Mouse (Mus musculus): ENCODE measurements at regions not wholly inside any gene's neighbourhood (a gene's known extent, or its start where the extent isn't known, plus 50 kb on each side); places are given as distances from the start of the nearest gene placed in this dataset.

DNA sequence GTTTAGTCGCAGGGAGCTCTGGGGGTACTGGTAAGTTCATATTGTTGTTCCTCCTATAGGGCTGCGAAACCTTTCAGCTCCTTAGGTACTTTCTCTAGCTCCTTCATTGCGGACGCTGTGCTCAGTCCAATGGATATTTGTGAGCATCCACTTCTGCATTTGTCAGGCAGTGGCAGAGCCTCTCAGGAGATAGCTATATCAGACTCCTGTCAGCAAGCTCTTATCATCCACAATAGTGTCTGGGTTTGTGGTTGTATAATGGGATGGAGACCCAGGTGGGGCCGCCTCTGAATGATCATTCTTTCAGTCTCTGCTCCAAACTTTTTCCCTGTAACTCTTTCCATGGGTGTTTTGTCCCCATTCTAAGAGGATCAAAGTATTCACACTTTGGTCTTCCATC, 1298.5 kb downstream of the Slitrk1 start:
- Histone ChIP-seq H3K9me3 (replicated peaks; ENCODE audit: insufficient read depth, low read length) (no peaks in the 10 kb centered on the region), H3K36me3 (ENCODE audit: control insufficient read depth in 1 of 2, insufficient read depth in 2 of 2, low read length in 2 of 2) (peaks cover 0 to 7% of the 10 kb centered on the region in 2 experiments; a peak in 2 of 4 replicates), H3K27me3 (ENCODE audit: control insufficient read depth in 1 of 2, insufficient read depth in 2 of 2, low read length in 2 of 2) (no peaks in the 10 kb centered on the region), H3K4me3 (ENCODE audit: control insufficient read depth in 1 of 2, insufficient read depth in 1 of 2, low read depth in 2 of 2, low read length in 2 of 2) (peak overlapping the region in 1 of 2 experiments; percentile 48; a peak in 2 of 4 replicates), H3K4me1 (ENCODE audit: control insufficient read depth in 1 of 2, insufficient read depth in 2 of 2, low read length in 2 of 2) (peaks cover 4 to 5% of the 10 kb centered on the region in 2 experiments; a peak in 1 of 4 replicates), H3K9ac (ENCODE audit: control insufficient read depth, low read depth, low read length, poor library complexity, severe bottlenecking) (no peak overlapping the region), H3K27ac (ENCODE audit: control insufficient read depth, low read depth, low read length) (peak overlapping the region; percentile 23), H3K79me2 (ENCODE audit: control insufficient read depth, insufficient read depth, low read length, poor library complexity) (no peaks in the 10 kb centered on the region)
- peak; percentile 72 for DNase-seq (ENCODE audit: low read depth, low spot score)
- peak; percentile 68 for TF ChIP-seq ETS1 (IDR thresholded peaks at IDR 0.05; ENCODE audit: low read depth, low read length)
- peak; percentile 57; the same call in 1 of the 2 replicates for TF ChIP-seq MAZ (IDR thresholded peaks at IDR 0.05; ENCODE audit: low read depth, low read length)
- TF ChIP-seq MYC (IDR thresholded peaks at IDR 0.05; ENCODE audit: low read depth, low read length), result no peak
- no peak for TF ChIP-seq MAX (IDR thresholded peaks at IDR 0.05; ENCODE audit: low read length)
- TF ChIP-seq RCOR1 (IDR thresholded peaks at IDR 0.05; ENCODE audit: low read depth, low read length), result peak; percentile 86
- TF ChIP-seq EP300 (IDR thresholded peaks at IDR 0.05; ENCODE audit: low read depth in 1 of 2, low read length in 2 of 2), result peak; percentile 87 to 94
- TF ChIP-seq MEF2A (IDR thresholded peaks at IDR 0.05; ENCODE audit: extremely low read depth, insufficient replicate concordance, low read depth, low read length, poor library complexity, severe bottlenecking), result no peak
- TF ChIP-seq UBTF (IDR thresholded peaks at IDR 0.05; ENCODE audit: borderline replicate concordance, insufficient read depth, low read depth, low read length), result no peak
- TF ChIP-seq SMC3 (IDR thresholded peaks at IDR 0.05; ENCODE audit: low read depth, low read length), result no peak
- TF ChIP-seq TCF12 (IDR thresholded peaks at IDR 0.05; ENCODE audit: low read depth, low read length), result peak; percentile 96
- TF ChIP-seq GATA1 (IDR thresholded peaks at IDR 0.05; ENCODE audit: low read depth, low read length), result peak; percentile 91
- TF ChIP-seq MXI1 (IDR thresholded peaks at IDR 0.05; ENCODE audit: low read depth, low read length), result no peak
- TF ChIP-seq SIN3A (IDR thresholded peaks at IDR 0.05; ENCODE audit: low read length), result peak; percentile 26; the same call in 1 of the 2 replicates
- no peak for TF ChIP-seq POLR2A (IDR thresholded peaks at IDR 0.05; ENCODE audit: control insufficient read depth in 1 of 2, insufficient read depth in 1 of 2, low read depth in 1 of 2, low read length in 2 of 2, poor library complexity in 1 of 2)
- TF ChIP-seq MAFK (IDR thresholded peaks at IDR 0.05; ENCODE audit: borderline replicate concordance, low read depth, low read length), result peak; percentile 68; the same call in 1 of the 2 replicates
- TF ChIP-seq CHD1 (IDR thresholded peaks at IDR 0.05; ENCODE audit: low read depth, low read length), result no peak
- peak; percentile 58 for TF ChIP-seq TAL1 (IDR thresholded peaks at IDR 0.05; ENCODE audit: low read length)
- TF ChIP-seq NELFE (IDR thresholded peaks at IDR 0.05; ENCODE audit: low read depth, low read length), result no peak
- TF ChIP-seq ZNF384 (IDR thresholded peaks at IDR 0.05; ENCODE audit: low read depth, low read length), result peak; percentile 25; the same call in 1 of the 2 replicates
- TF ChIP-seq ZMIZ1 (IDR thresholded peaks at IDR 0.05; ENCODE audit: low read depth, low read length), result no peak
- TF ChIP-seq CHD2 (IDR thresholded peaks at IDR 0.05; ENCODE audit: low read length), result peak; percentile 20; the same call in 1 of the 2 replicates
- 0 out of 2 replicates have a peak, but pooled peaks have one; percentile 32 for TF ChIP-seq BHLHE40 (IDR thresholded peaks at IDR 0.05; ENCODE audit: borderline replicate concordance, low read depth, low read length)
